Mouse (Mus musculus): Measurements from ENCODE around the gene Ddb1. TPM values are rescaled to one million over a fixed set of nuclear protein-coding genes. Genes with fewer than 3 reads are reported as not detected.

The Ddb1 gene
- polyA plus RNA-seq, 1 experiment = 59.0 TPM

GRCm38 (mm10) chr19:10602787-10603186, 2.3 kb upstream of the Ddb1 start:
- peak overlapping the region; percentile 45 for H3K27ac ChIP-seq (ENCODE audit: insufficient read depth, low read length)
- TF ChIP-seq POLR2A (IDR thresholded peaks at IDR 0.05; ENCODE audit: low read depth, low read length) (no peak), CTCF (IDR thresholded peaks at IDR 0.05; ENCODE audit: extremely low read depth, insufficient read depth, insufficient read length, insufficient replicate concordance) (peak; percentile 91)
- no peaks in the 10 kb centered on the region for H3K27me3 ChIP-seq (ENCODE audit: control insufficient read depth, insufficient read depth, low read length)
- WGBS = 2% methylated on average over 9 of the region's 9 CpGs
- no peak overlapping the region for H3K4me3 ChIP-seq (ENCODE audit: extremely low read depth, insufficient read depth, insufficient read length)
- H3K4me1 ChIP-seq (ENCODE audit: control insufficient read depth, insufficient read depth, insufficient read length) = peaks cover 5% of the 10 kb centered on the region; the same call in 1 of the 2 replicates
- DNase-seq (ENCODE audit: low read depth in 1 of 2, low spot score in 2 of 2) = peak; percentile 73 to 88
- H3K36me3 ChIP-seq (ENCODE audit: control insufficient read depth, insufficient read depth, low read length) = peaks cover 1% of the 10 kb centered on the region

- H3K27me3 ChIP-seq (ENCODE audit: control insufficient read depth, insufficient read depth, low read length) = no peaks in the 10 kb centered on the region
- peaks cover 7% of the 10 kb centered on the region for H3K36me3 ChIP-seq (ENCODE audit: control insufficient read depth, insufficient read depth, low read length)
- TF ChIP-seq CTCF (IDR thresholded peaks at IDR 0.05; ENCODE audit: extremely low read depth, insufficient read depth, insufficient read length, insufficient replicate concordance) (no peak), POLR2A (IDR thresholded peaks at IDR 0.05; ENCODE audit: low read depth, low read length) (no peak)
- peaks cover 5% of the 10 kb centered on the region; the same call in 1 of the 2 replicates for H3K4me1 ChIP-seq (ENCODE audit: control insufficient read depth, insufficient read depth, insufficient read length)
- no peak overlapping the region for H3K4me3 ChIP-seq (ENCODE audit: extremely low read depth, insufficient read depth, insufficient read length)
- 80% methylated on average over 18 of the region's 18 CpGs for WGBS
- H3K27ac ChIP-seq (ENCODE audit: insufficient read depth, low read length) = 0 out of 2 replicates have a peak overlapping the region, but pooled peaks have one; percentile 58
- no peak for DNase-seq (ENCODE audit: low read depth in 1 of 2, low spot score in 2 of 2)
These were observed 1.2 kb upstream of the Ddb1 start for GRCm38 (mm10) chr19:10603660-10604523.

- Histone ChIP-seq H3K36me3 (ENCODE audit: control insufficient read depth, insufficient read depth, low read length) (peaks cover 10% of the 10 kb centered on the region), H3K27ac (ENCODE audit: insufficient read depth, low read length) (peak overlapping the region; percentile 84; the same call in 1 of the 2 replicates), H3K27me3 (ENCODE audit: control insufficient read depth, insufficient read depth, low read length) (no peaks in the 10 kb centered on the region), H3K4me1 (ENCODE audit: control insufficient read depth, insufficient read depth, insufficient read length) (peaks cover 5% of the 10 kb centered on the region; the same call in 1 of the 2 replicates), H3K4me3 (ENCODE audit: extremely low read depth, insufficient read depth, insufficient read length) (no peak overlapping the region)
- no peak for TF ChIP-seq CTCF (IDR thresholded peaks at IDR 0.05; ENCODE audit: extremely low read depth, insufficient read depth, insufficient read length, insufficient replicate concordance)
- TF ChIP-seq POLR2A (IDR thresholded peaks at IDR 0.05; ENCODE audit: low read depth, low read length) = no peak
- WGBS = 58% methylated on average over 3 of the region's 3 CpGs
- no peak for DNase-seq (ENCODE audit: low read depth in 1 of 2, low spot score in 2 of 2)
These were observed 593 bp upstream of the Ddb1 start for GRCm38 (mm10) chr19:10604534-10604933.

DNA sequence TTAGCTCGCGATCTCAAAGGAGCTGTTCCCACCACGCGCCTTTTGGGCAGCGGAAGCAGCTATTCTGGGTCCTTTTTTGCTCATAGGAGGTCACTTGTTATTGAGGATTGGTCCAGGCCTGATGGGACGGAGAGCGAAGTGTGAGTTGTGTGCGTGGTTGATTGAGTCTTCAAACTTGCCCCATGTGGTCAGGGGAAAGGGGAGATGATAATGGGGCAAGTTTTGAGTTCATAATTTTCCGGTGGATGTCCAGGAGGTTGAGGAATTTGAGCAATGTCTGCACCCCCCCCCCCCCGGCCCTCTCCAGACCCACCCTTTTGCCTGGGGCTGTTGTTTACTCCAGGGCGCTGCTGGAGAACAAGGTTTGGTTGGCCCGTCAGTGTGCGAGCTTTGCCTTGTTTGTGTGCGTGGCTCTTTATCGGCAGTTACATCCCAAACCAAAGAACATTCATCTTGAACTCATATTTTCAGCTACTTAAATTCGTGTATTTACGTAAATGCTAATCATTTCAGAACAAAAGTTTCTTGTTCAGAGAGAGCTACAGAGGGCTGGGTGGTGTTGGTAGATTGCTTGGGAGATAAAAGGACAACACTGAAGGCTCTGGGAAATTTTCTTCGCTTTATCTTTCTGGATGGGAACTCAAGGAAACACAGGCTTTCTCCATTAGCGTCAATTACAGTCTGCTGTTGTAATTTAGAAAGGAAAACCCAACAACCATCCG, 935 bp downstream of the Ddb1 start:
- TF ChIP-seq CTCF (IDR thresholded peaks at IDR 0.05; ENCODE audit: extremely low read depth, insufficient read depth, insufficient read length, insufficient replicate concordance) = no peak
- no peak for TF ChIP-seq POLR2A (IDR thresholded peaks at IDR 0.05; ENCODE audit: low read depth, low read length)
- 9% methylated on average over 20 of the region's 20 CpGs for WGBS
- H3K4me3 ChIP-seq (ENCODE audit: extremely low read depth, insufficient read depth, insufficient read length) = peak overlapping the region; percentile 80

DNA sequence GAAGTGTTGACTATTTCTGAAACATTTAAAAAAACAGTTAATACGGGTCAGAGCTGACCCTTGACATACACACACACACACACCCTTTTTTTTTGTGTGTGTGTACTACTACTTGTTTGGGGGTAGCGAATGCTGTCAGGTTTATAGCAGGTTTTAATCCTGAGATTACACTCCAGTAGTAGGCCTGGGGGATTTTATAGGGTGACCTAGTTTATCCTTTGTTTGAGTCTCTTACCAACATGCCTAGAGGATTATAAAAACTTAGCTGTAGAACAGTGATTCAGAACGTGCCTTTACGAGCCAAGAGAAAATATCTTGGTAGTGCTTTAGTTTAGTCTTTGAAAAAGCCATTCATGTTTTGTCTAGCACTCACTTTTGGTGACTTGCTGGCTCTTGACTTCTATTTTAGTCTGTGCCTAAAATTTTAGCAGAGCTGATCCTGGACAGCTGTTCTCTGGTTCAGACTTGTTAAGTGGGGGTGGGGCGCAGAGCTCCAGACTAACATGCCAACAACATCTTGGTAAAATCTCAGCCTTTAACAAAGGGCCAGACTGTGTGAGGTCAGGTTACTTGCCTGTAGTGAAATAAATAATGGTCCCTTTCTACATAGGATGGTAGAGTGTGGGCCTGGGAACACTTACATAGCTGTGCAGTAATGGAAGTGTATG, 3.6 kb downstream of the Ddb1 start:
- Histone ChIP-seq H3K4me1 (ENCODE audit: control insufficient read depth, insufficient read depth, insufficient read length) (peaks cover 3% of the 10 kb centered on the region; the same call in 1 of the 2 replicates), H3K27me3 (ENCODE audit: control insufficient read depth, insufficient read depth, low read length) (no peaks in the 10 kb centered on the region), H3K27ac (ENCODE audit: insufficient read depth, low read length) (no peak overlapping the region), H3K4me3 (ENCODE audit: extremely low read depth, insufficient read depth, insufficient read length) (no peak overlapping the region), H3K36me3 (ENCODE audit: control insufficient read depth, insufficient read depth, low read length) (peaks cover 39% of the 10 kb centered on the region)
- no peak for DNase-seq (ENCODE audit: low read depth in 1 of 2, low spot score in 2 of 2)
- no peak for TF ChIP-seq POLR2A (IDR thresholded peaks at IDR 0.05; ENCODE audit: low read depth, low read length)
- TF ChIP-seq CTCF (IDR thresholded peaks at IDR 0.05; ENCODE audit: extremely low read depth, insufficient read depth, insufficient read length, insufficient replicate concordance) = no peak
- 92% methylated on average over 5 of the region's 5 CpGs for WGBS

More for the DNA sequence above, 935 bp downstream of the Ddb1 start:
- H3K36me3 ChIP-seq (ENCODE audit: control insufficient read depth, insufficient read depth, low read length) = peaks cover 18% of the 10 kb centered on the region
- H3K27ac ChIP-seq (ENCODE audit: insufficient read depth, low read length) = peak overlapping the region; percentile 77
- H3K4me1 ChIP-seq (ENCODE audit: control insufficient read depth, insufficient read depth, insufficient read length) = peaks cover 5% of the 10 kb centered on the region; the same call in 1 of the 2 replicates
- H3K27me3 ChIP-seq (ENCODE audit: control insufficient read depth, insufficient read depth, low read length) = no peaks in the 10 kb centered on the region
- DNase-seq (ENCODE audit: low read depth in 1 of 2, low spot score in 2 of 2) = no peak

- no peak for DNase-seq (ENCODE audit: low read depth in 1 of 2, low spot score in 2 of 2)
- H3K36me3 ChIP-seq (ENCODE audit: control insufficient read depth, insufficient read depth, low read length) = peaks cover 5% of the 10 kb centered on the region
- 7% methylated on average over 32 of the region's 32 CpGs for whole genome bisulfite sequencing
- no peaks in the 10 kb centered on the region; the same call in 1 of the 2 replicates for H3K4me1 ChIP-seq (ENCODE audit: control insufficient read depth, insufficient read depth, insufficient read length)
- H3K4me3 ChIP-seq (ENCODE audit: extremely low read depth, insufficient read depth, insufficient read length) = peak within 1 kb of the TSS; percentile 32
- no peak within 1 kb of the TSS for H3K27ac ChIP-seq (ENCODE audit: insufficient read depth, low read length)
- peaks cover 6% of the 10 kb centered on the region for H3K27me3 ChIP-seq (ENCODE audit: control insufficient read depth, insufficient read depth, low read length)
- TF ChIP-seq POLR2A (IDR thresholded peaks at IDR 0.05; ENCODE audit: low read depth, low read length) (no peak), CTCF (IDR thresholded peaks at IDR 0.05; ENCODE audit: extremely low read depth, insufficient read depth, insufficient read length, insufficient replicate concordance) (no peak)
These were observed 29.2 kb downstream of the Ddb1 start, which contains the start of gene Vwce for GRCm38 (mm10) chr19:10634106-10634871. Gene Vwce, plus strand, starts transcription at chr19:10634213.
